Mouse (Mus musculus): ENCODE results near the gene Lrrc41.

The Lrrc41 gene

GRCm38 (mm10) chr4:116143891-116144717 lies 69.0 kb downstream of the Lrrc41 start:
- DNase-seq (ENCODE audit: low spot score in 2 of 2) = peak; percentile 65 to 71
